Mouse (Mus musculus) stomach, embryonic 16.5 days (tissue): Measurements from ENCODE around the gene Dip2c. TPM values are rescaled to one million over a fixed set of nuclear protein-coding genes. Genes with fewer than 3 reads are reported as not detected.

Source experiments
- ATAC-seq: fragments of 200-750 bp; cut with Nextera tagmentation; 2 replicates; pipeline ENCODE4 v1.8.0; 2017; ENCODE audit warnings: moderate number of reproducible peaks, moderate TSS enrichment; ENCODE audit not compliant: insufficient read depth, low FRiP score
- H3K27ac ChIP-seq: fragments of 300-500 bp; sonication (generic); 2 replicates; pipeline ENCODE4 v1.5.1; 2014; ENCODE audit warnings: low read length
- H3K27me3 ChIP-seq: fragments of 300-500 bp; sonication (generic); 2 replicates; pipeline ENCODE4 v1.6.1; 2014; ENCODE audit warnings: low read length, control low read depth, mixed read lengths; ENCODE audit not compliant: control insufficient read depth, insufficient read depth
- H3K36me3 ChIP-seq: fragments of 300-500 bp; sonication (generic); 2 replicates; pipeline ENCODE4 v1.6.1; 2014; ENCODE audit warnings: low read length; ENCODE audit not compliant: control insufficient read depth, insufficient read depth
- H3K4me1 ChIP-seq: fragments of 300-500 bp; sonication (generic); 2 replicates; pipeline ENCODE4 v1.6.1; 2014; ENCODE audit warnings: low read length, control low read depth, mixed read lengths; ENCODE audit not compliant: control insufficient read depth, insufficient read depth
- H3K4me2 ChIP-seq: fragments of 300-500 bp; sonication (generic); 2 replicates; pipeline ENCODE4 v1.6.1; 2014; ENCODE audit warnings: low read depth, low read length, mixed read lengths
- H3K4me3 ChIP-seq: fragments of 300-500 bp; sonication (generic); replicated peaks from 2 replicates; pipeline ENCODE4 v1.5.1; 2014; ENCODE audit warnings: mild to moderate bottlenecking, low read length
- H3K9ac ChIP-seq: fragments of 300-500 bp; sonication (generic); 2 replicates; pipeline ENCODE4 v1.6.1; 2014; ENCODE audit warnings: low read length
- H3K9me3 ChIP-seq: fragments of 300-500 bp; sonication (generic); replicated peaks from 2 replicates; pipeline ENCODE4 v1.6.1; 2016; ENCODE audit warnings: low read length, control low read depth; ENCODE audit not compliant: control insufficient read depth
- WGBS: fragments of 180-500 bp; shearing (Covaris S2); extraction: QIAGEN DNeasy Blood & Tissue Kit; methylation state at CpG from one replicate; pipeline ENCODE4 v1.1.7; 2014; 5-methylcytosine and 5-hydroxymethylcytosine counted together
- polyA plus RNA-seq: library from polyadenylated mRNA; unstranded; fragments of >200 nt; fragmentation: Nextera tagmentation; extraction: Ambion mirVana; gene quantifications from 2 replicates; pipeline ENCODE4 v1.2.1, GENCODE M21; 2015

Dip2c gene
- polyA plus RNA-seq, 1 experiment from 2014 or later, result 4.5 TPM

GRCm38 (mm10) chr13:9278636-9279035, 2.3 kb downstream of the Dip2c start:
- Histone ChIP-seq H3K27me3 (no peaks in the 10 kb centered on the region), H3K36me3 (no peaks in the 10 kb centered on the region), H3K27ac (no peak overlapping the region), H3K4me1 (peaks cover 4% of the 10 kb centered on the region), H3K4me2 (no peak overlapping the region; the same call in 1 of the 2 replicates), H3K9ac (no peak overlapping the region), H3K9me3 (no peaks in the 10 kb centered on the region), H3K4me3 (no peak overlapping the region)
- ATAC-seq, result no peak
- WGBS, result 80% methylated on average over 5 of the region's 5 CpGs

DNA sequence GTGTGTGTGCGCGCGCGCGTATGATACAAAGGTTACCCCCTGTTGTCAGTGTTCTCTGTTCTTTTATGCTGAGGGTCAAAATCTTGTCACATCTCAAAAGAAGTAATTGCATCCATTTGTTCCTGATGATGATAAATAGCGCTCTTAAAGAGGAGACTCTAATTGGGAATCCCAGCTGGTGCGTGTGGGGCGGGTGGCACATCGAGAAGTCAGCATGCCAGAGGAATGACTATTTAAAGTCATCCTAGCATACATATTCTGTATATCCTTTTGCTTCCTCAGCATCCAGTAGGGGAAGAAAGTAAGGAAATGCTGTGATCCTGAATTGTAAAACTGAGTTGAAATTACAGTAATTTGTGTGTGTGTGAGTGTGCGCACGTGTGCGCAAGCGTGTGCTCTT, 6.7 kb downstream of the Dip2c start:
- Histone ChIP-seq H3K36me3 (no peaks in the 10 kb centered on the region), H3K9ac (no peak overlapping the region), H3K4me3 (no peak overlapping the region), H3K27me3 (no peaks in the 10 kb centered on the region), H3K4me2 (no peak overlapping the region), H3K4me1 (peaks cover 4% of the 10 kb centered on the region), H3K27ac (no peak overlapping the region), H3K9me3 (no peaks in the 10 kb centered on the region)
- no peak for ATAC-seq
- 74% methylated on average over 13 of the region's 13 CpGs for WGBS

DNA sequence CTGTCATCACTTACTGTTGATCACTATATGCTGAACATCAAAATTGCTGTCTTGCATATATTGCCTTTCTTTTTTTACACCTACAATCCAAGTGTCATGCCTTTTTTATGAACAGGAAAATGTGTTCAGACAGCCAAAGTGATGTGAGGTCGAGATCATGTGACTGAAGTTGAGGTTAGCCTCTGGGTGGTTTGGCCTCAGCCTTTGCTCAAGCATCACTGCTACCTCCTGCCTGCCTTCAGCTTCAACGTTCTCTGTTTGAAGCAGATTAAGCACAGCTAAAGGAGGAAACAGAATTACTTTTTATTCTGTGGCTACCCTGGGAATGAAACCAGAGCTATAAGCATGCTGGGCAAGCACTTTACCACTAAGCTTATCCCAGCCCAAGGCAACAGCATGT, 13.6 kb downstream of the Dip2c start:
- ATAC-seq, result no peak
- Histone ChIP-seq H3K9me3 (no peaks in the 10 kb centered on the region), H3K4me1 (no peaks in the 10 kb centered on the region), H3K36me3 (no peaks in the 10 kb centered on the region), H3K9ac (no peak overlapping the region), H3K27ac (no peak overlapping the region), H3K27me3 (no peaks in the 10 kb centered on the region), H3K4me2 (no peak overlapping the region), H3K4me3 (no peak overlapping the region)
- WGBS, result 63% methylated on average over 2 of the region's 2 CpGs

DNA sequence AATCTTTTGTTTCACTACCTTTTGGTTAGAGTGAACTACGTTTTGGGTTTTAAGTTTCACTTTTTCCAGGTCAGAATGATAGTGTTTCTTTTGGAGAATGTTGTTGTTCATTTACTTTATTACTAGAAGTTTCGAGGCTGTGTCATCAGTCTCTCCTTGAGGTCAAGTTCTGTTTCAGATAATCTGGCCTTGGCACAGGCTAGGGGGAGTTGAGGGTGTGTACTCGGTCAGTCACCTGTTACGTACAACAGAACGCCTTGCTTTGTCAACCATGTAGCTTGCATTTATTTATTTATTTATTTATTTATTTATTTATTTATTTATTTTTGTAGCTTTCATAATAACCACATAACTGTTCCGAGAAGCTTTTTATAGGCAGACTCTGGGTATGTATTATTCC, 20.0 kb downstream of the Dip2c start:
- no peak overlapping the region for H3K4me3 ChIP-seq
- no peaks in the 10 kb centered on the region for H3K36me3 ChIP-seq
- no peak overlapping the region for H3K9ac ChIP-seq
- H3K4me2 ChIP-seq, result no peak overlapping the region
- 79% methylated on average over 6 of the region's 6 CpGs for WGBS
- no peaks in the 10 kb centered on the region for H3K9me3 ChIP-seq
- H3K4me1 ChIP-seq, result no peaks in the 10 kb centered on the region
- no peaks in the 10 kb centered on the region for H3K27me3 ChIP-seq
- no peak overlapping the region for H3K27ac ChIP-seq
- no peak for ATAC-seq

DNA sequence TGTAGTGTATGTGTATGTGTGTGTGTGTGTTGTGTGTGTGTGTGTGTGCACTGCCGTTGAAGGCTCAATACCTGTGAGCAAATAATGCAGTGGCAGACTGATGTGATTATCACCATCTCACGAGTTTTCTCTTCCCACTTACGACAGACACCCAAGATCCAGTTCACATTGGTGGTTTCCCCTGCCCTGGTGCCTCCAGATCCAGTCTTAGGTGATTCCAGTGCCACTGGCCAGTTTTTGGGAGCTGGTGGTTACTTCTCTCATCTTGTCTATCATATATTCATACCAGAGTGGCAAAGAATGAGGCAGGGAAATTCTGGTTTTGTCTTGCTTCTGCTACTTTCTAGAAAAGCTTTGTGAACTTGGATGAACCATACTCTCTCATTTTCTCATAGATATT, 20.9 kb downstream of the Dip2c start:
- H3K27ac ChIP-seq, result no peak overlapping the region
- no peaks in the 10 kb centered on the region for H3K27me3 ChIP-seq
- H3K4me1 ChIP-seq, result no peaks in the 10 kb centered on the region
- H3K4me2 ChIP-seq, result no peak overlapping the region
- H3K9ac ChIP-seq, result no peak overlapping the region
- H3K4me3 ChIP-seq, result no peak overlapping the region
- no peaks in the 10 kb centered on the region for H3K9me3 ChIP-seq
- ATAC-seq, result no peak
- H3K36me3 ChIP-seq, result no peaks in the 10 kb centered on the region
- 68% methylated on average over 3 of the region's 3 CpGs for WGBS

DNA sequence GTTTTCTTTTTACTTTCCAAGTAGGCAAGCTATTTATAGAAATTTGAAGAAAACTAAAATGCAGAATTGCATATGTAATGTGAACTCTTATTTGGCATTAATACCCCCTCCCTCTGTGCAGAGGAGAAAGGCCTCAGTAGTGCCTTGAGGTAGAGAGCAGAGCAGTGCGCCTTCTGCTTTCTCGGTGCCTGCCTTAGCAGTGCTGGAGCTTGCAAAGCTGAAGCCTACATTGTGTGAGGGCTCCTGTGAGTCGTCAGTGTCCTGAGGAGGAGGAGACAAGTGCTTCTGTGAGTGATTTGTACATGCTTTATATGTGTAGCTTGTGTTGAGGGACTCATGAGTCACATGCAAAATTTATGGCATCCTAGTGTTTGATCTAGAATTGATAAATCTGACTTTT, 21.4 kb downstream of the Dip2c start:
- 60% methylated on average over 3 of the region's 3 CpGs for WGBS

DNA sequence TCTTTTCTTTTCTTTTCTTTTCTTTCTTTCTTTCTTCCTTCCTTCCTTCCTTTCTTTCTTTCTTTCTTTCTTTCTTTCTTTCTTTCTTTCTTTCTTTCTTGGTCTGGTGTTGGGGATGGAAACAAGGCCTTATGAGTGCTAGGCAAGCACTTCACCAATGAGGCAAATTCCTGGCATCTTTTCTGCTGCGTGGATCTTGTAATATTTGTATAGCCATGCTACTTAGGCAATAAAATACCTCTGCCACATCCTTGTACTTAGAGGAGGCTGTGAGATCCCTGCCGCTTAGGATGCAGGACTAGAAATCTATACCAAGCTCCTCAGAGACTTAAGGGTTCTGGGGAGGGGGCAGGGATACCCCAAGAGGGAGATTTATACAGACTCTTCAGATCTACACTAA, 23.3 kb downstream of the Dip2c start:
- no peak overlapping the region for H3K4me3 ChIP-seq
- H3K9me3 ChIP-seq, result no peaks in the 10 kb centered on the region
- no peak overlapping the region for H3K4me2 ChIP-seq
- H3K4me1 ChIP-seq, result no peaks in the 10 kb centered on the region
- no peaks in the 10 kb centered on the region for H3K27me3 ChIP-seq
- no peaks in the 10 kb centered on the region for H3K36me3 ChIP-seq
- no peak overlapping the region for H3K27ac ChIP-seq
- 68% methylated on average over 2 of the region's 2 CpGs for WGBS
- no peak overlapping the region for H3K9ac ChIP-seq
- ATAC-seq, result no peak

More for the DNA sequence above, 21.4 kb downstream of the Dip2c start:
- Histone ChIP-seq H3K36me3 (no peaks in the 10 kb centered on the region), H3K4me3 (no peak overlapping the region), H3K9me3 (no peaks in the 10 kb centered on the region), H3K4me1 (no peaks in the 10 kb centered on the region), H3K9ac (no peak overlapping the region), H3K27ac (no peak overlapping the region), H3K27me3 (no peaks in the 10 kb centered on the region), H3K4me2 (no peak overlapping the region)
- no peak for ATAC-seq

- H3K4me3 ChIP-seq, result no peak overlapping the region
Measured at GRCm38 (mm10) chr13:9308863-9309262, 32.5 kb downstream of the Dip2c start.

GRCm38 (mm10) chr13:9310806-9311205, 34.5 kb downstream of the Dip2c start:
- no peaks in the 10 kb centered on the region for H3K36me3 ChIP-seq
- H3K9me3 ChIP-seq, result no peaks in the 10 kb centered on the region
- no peaks in the 10 kb centered on the region for H3K27me3 ChIP-seq
- H3K4me1 ChIP-seq, result peaks cover 10% of the 10 kb centered on the region
- ATAC-seq, result no peak
- H3K4me2 ChIP-seq, result no peak overlapping the region
- no peak overlapping the region for H3K4me3 ChIP-seq
- no peak overlapping the region for H3K9ac ChIP-seq
- WGBS, result 78% methylated on average over 1 of the region's 1 CpGs
- no peak overlapping the region for H3K27ac ChIP-seq

More at GRCm38 (mm10) chr13:9308863-9309262, 32.5 kb downstream of the Dip2c start:
- 77% methylated on average over 6 of the region's 6 CpGs for WGBS
- Histone ChIP-seq H3K36me3 (no peaks in the 10 kb centered on the region), H3K27me3 (no peaks in the 10 kb centered on the region), H3K4me2 (no peak overlapping the region), H3K9ac (no peak overlapping the region), H3K4me1 (peaks cover 5% of the 10 kb centered on the region; the same call in 1 of the 2 replicates), H3K27ac (no peak overlapping the region), H3K9me3 (no peaks in the 10 kb centered on the region)
- no peak for ATAC-seq

- no peak overlapping the region for H3K9ac ChIP-seq
- ATAC-seq, result no peak
- H3K4me2 ChIP-seq, result no peak overlapping the region
- no peaks in the 10 kb centered on the region for H3K27me3 ChIP-seq
- H3K4me1 ChIP-seq, result peaks cover 7% of the 10 kb centered on the region
- H3K9me3 ChIP-seq, result no peaks in the 10 kb centered on the region
- H3K36me3 ChIP-seq, result no peaks in the 10 kb centered on the region
- no peak overlapping the region for H3K4me3 ChIP-seq
- no peak overlapping the region for H3K27ac ChIP-seq
Measured at GRCm38 (mm10) chr13:9312916-9313315, 36.6 kb downstream of the Dip2c start.
